Mouse (Mus musculus) forebrain, embryonic 11.5 days (tissue): ENCODE measurements at regions not wholly inside any gene's neighbourhood (a gene's known extent, or its start where the extent isn't known, plus 50 kb on each side); places are given as distances from the start of the nearest gene placed in this dataset.
A peak's percentile ranks its signal among the peaks of the same experiment; 100 is the strongest.

Experiments used
- ATAC-seq: fragments of 200-750 bp; cut with Nextera tagmentation; replicated peaks from 2 replicates; pipeline ENCODE4 v1.8.0; 2017; ENCODE audit warnings: moderate TSS enrichment; ENCODE audit not compliant: low FRiP score
- DNase-seq: peaks from one replicate; pipeline ENCODE4 v3.0.0-alpha.2; 2017; ENCODE audit warnings: low spot score
- H3K27ac ChIP-seq: fragments of 300-500 bp; sonication (generic); 2 replicates; pipeline ENCODE4 v1.5.1; 2014; ENCODE audit warnings: low read depth, low read length
- H3K27me3 ChIP-seq: fragments of 300-500 bp; sonication (generic); 2 replicates; pipeline ENCODE4 v1.6.1; 2014; ENCODE audit warnings: mild to moderate bottlenecking, low read length, mixed read lengths; ENCODE audit not compliant: control insufficient read depth, insufficient read depth
- H3K36me3 ChIP-seq: fragments of 300-500 bp; sonication (generic); 2 replicates; pipeline ENCODE4 v1.6.1; 2014; ENCODE audit warnings: mild to moderate bottlenecking, low read length, moderate library complexity, mixed read lengths; ENCODE audit not compliant: control insufficient read depth, insufficient read depth
- H3K4me1 ChIP-seq: fragments of 300-500 bp; sonication (generic); replicated peaks from 2 replicates; pipeline ENCODE4 v1.6.1; 2014; ENCODE audit warnings: low read length, mixed read lengths; ENCODE audit not compliant: control insufficient read depth, insufficient read depth
- H3K4me2 ChIP-seq: fragments of 300-500 bp; sonication (generic); 2 replicates; pipeline ENCODE4 v1.6.1; 2014; ENCODE audit warnings: low read depth, mild to moderate bottlenecking, low read length, moderate library complexity, mixed read lengths; ENCODE audit not compliant: severe bottlenecking
- H3K4me3 ChIP-seq: fragments of 300-500 bp; sonication (generic); 2 replicates; pipeline ENCODE4 v1.5.1; 2014; ENCODE audit warnings: low read depth, low read length
- H3K9ac ChIP-seq: fragments of 300-500 bp; sonication (generic); 2 replicates; pipeline ENCODE4 v1.6.1; 2014; ENCODE audit warnings: low read length
- H3K9me3 ChIP-seq: fragments of 300-500 bp; sonication (generic); 2 replicates; pipeline ENCODE4 v1.6.1; 2016; ENCODE audit warnings: low read length, mixed read lengths; ENCODE audit not compliant: control insufficient read depth
- WGBS: fragments of 180-500 bp; shearing (Covaris S2); extraction: QIAGEN DNeasy Blood & Tissue Kit; methylation state at CpG from one replicate; pipeline ENCODE4 v1.1.7; 2014; 5-methylcytosine and 5-hydroxymethylcytosine counted together

DNA sequence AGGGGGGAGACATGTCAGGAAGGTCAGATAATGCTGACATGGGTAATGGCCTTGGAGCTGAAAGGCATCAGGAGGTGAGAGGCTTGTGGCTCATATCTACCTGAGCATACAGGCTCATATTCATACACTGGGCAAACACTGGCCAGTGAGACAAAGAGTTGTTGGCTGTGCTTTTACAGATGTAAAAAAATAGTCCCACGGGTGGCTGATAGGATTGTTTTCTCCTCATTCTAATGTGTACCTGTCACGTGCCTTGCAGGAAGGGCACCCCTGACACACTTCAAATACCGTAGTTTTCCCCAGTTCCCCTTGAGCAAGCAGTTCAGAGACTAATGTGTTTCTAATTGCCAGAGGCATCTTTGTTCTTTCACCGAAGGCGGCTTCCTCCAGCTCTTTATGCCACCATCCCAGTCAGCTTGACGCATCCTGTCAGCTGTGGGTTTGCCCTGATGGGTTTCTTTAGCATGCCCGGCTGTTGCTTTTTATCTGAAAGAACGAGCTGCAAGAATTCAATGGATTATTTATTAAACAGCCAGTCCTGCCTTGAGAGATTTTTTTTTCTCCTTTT, 107.9 kb upstream of the Trpc7 start:
- Histone ChIP-seq H3K4me2 (no peak overlapping the region), H3K27ac (no peak overlapping the region), H3K9me3 (no peaks in the 10 kb centered on the region), H3K4me3 (no peak overlapping the region), H3K4me1 (no peaks in the 10 kb centered on the region), H3K9ac (no peak overlapping the region), H3K36me3 (no peaks in the 10 kb centered on the region), H3K27me3 (no peaks in the 10 kb centered on the region)
- DNase-seq = no peak
- 20% methylated on average over 8 of the region's 8 CpGs for WGBS
- ATAC-seq = no peak

DNA sequence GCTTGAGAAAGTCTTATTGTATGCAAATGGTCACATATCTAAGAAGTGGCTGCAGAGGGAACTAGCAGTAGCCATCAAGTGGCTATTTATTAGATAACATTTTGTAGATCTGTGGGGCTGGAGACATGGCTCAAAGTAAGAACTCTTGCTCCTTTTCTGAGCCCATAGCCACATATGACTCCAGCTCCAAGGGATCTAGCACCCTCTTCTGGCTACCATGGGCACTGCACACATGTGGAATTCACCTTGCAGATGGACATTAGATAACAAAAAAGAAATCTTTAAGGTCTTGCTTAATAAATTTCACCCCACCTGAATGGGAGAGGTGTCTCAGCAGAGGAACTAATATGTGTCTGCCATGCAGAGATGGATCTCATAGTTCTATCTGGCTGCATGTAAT, 96.2 kb upstream of the Trpc7 start:
- Histone ChIP-seq H3K27me3 (no peaks in the 10 kb centered on the region), H3K36me3 (no peaks in the 10 kb centered on the region), H3K9me3 (no peaks in the 10 kb centered on the region), H3K4me3 (no peak overlapping the region), H3K4me1 (no peaks in the 10 kb centered on the region), H3K27ac (no peak overlapping the region), H3K4me2 (no peak overlapping the region), H3K9ac (no peak overlapping the region)
- no peak for ATAC-seq
- DNase-seq = no peak

DNA sequence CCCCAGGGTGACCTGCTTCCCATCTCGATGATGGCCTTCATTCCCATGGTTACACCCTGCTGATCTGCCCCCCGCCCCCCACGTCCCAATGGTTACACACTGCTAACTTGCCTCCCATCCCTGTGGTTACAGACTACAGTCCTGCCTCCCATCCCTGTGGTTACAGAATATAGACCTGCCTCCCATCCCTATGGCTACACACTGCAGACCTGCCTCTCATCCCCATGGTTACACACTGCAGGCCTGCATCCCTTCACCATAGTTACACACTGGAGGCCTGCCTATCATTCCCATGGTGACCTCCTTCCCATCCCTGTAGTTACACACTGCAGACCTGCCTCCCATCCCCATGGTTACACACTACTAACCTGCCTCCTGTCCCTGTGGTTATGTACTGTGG, 78.3 kb upstream of the Trpc7 start:
- 90% methylated on average over 3 of the region's 3 CpGs for WGBS
- H3K27ac ChIP-seq = no peak overlapping the region
- H3K36me3 ChIP-seq = no peaks in the 10 kb centered on the region
- no peaks in the 10 kb centered on the region; the same call in 1 of the 2 replicates for H3K9me3 ChIP-seq
- no peaks in the 10 kb centered on the region for H3K4me1 ChIP-seq
- no peaks in the 10 kb centered on the region for H3K27me3 ChIP-seq
- no peak overlapping the region for H3K4me2 ChIP-seq
- ATAC-seq (no peak), DNase-seq (no peak)
- no peak overlapping the region for H3K4me3 ChIP-seq
- H3K9ac ChIP-seq = no peak overlapping the region

DNA sequence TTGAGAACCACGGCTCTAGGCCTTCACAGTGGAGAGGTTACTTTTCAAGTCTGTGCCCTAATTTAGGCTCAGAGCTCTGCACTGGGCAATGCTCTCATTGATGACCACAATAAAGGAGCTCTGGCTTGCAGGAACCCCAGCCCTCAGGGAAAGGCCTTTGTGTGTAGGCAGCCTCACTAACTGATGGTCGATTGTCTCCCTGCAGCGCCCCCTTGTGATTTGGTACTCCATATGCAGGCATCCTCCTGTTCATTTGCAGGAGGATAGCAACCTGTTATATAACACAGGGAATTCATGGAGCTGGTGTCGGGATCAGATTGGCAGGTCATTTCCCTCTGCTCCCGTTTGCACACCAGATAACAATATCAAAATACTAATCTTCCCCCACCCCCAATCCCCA, 59.6 kb upstream of the Trpc7 start:
- DNase-seq (peak; percentile 63), ATAC-seq (no peak)
- Histone ChIP-seq H3K4me3 (no peak overlapping the region), H3K4me2 (no peak overlapping the region), H3K9ac (no peak overlapping the region), H3K4me1 (no peaks in the 10 kb centered on the region), H3K27me3 (no peaks in the 10 kb centered on the region), H3K36me3 (no peaks in the 10 kb centered on the region), H3K27ac (no peak overlapping the region), H3K9me3 (no peaks in the 10 kb centered on the region)
- 44% methylated on average over 5 of the region's 5 CpGs for WGBS

DNA sequence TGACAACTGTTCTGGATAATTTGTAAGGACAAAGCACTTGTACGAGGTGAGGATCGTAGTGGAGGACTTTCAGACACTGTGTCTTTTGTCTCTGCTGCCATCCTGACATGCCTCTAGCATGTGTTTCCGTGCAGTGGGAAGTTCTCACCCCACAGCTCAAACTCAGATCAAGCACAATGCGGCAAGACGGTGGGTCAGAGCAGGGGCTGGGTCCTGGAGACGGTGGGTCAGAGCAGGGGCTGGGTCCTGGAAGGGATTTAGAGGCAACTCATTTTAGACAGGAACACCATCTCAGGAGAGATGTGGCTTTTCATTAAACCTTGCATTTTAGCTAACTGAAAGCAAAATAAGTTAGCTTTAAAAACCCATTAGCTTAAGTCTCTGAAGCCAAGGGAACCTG, 52.3 kb upstream of the Trpc7 start:
- no peak overlapping the region for H3K9ac ChIP-seq
- H3K9me3 ChIP-seq = no peaks in the 10 kb centered on the region
- no peaks in the 10 kb centered on the region for H3K36me3 ChIP-seq
- DNase-seq = no peak
- H3K4me3 ChIP-seq = no peak overlapping the region
- no peak overlapping the region for H3K27ac ChIP-seq
- no peak overlapping the region for H3K4me2 ChIP-seq
- WGBS = 86% methylated on average over 6 of the region's 6 CpGs
- no peaks in the 10 kb centered on the region for H3K27me3 ChIP-seq
- no peaks in the 10 kb centered on the region for H3K4me1 ChIP-seq
- no peak for ATAC-seq

DNA sequence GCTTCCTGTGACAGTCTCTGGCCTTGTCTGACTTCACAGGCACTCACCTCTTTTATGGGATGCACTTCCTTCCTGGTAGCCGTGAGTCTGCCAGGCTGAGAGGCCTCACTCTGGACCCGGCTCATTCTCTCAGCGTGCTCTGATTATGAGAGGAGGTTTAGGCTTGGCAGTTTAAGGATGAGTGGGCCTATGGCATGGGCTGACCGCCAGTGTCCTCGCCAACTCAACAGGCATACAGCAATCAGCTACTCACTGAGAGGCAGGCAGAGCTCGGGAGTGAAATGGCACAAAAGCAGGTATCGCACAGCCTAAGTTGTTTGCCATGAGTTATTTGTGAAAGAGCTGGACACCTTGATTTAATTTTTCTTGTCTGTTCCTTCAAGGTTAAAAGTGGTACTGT, 51.5 kb upstream of the Trpc7 start:
- ATAC-seq = no peak
- Histone ChIP-seq H3K9ac (no peak overlapping the region), H3K27me3 (no peaks in the 10 kb centered on the region), H3K4me1 (no peaks in the 10 kb centered on the region), H3K36me3 (no peaks in the 10 kb centered on the region), H3K4me2 (no peak overlapping the region), H3K27ac (no peak overlapping the region), H3K9me3 (no peaks in the 10 kb centered on the region), H3K4me3 (no peak overlapping the region)
- no peak for DNase-seq
- 86% methylated on average over 7 of the region's 7 CpGs for WGBS
